Mouse (Mus musculus) urinary bladder, postnatal 10 days (tissue): ENCODE results near the gene Olfr340.
"Not testable (repeated sequence)": the region's sequence is repeated elsewhere in the genome, so short reads cannot be mapped to it uniquely, and the experiment has no call there.

Source experiments
- DNase-seq: peaks from one replicate; pipeline ENCODE4 v3.0.0; 2022; ENCODE audit warnings: low spot score

The Olfr340 gene

GRCm38 (mm10) chr2:36452287-36452686 is at the start of gene Olfr340:
Olfr340 (plus strand) TSS chr2:36452587.
- no peak for DNase-seq

GRCm38 (mm10) chr2:36415174-36415573 is 37.2 kb upstream of the Olfr340 start:
- DNase-seq: not testable (repeated sequence)

GRCm38 (mm10) chr2:36415591-36415990 is 36.8 kb upstream of the Olfr340 start:
- not testable (repeated sequence) for DNase-seq

- no peak for DNase-seq
Measured at GRCm38 (mm10) chr2:36418647-36419046, 33.7 kb upstream of the Olfr340 start, which contains the start of gene Olfr339. Olfr339 (plus strand) TSS chr2:36418947.

- DNase-seq: no peak
Measured at GRCm38 (mm10) chr2:36473634-36474033, 21.2 kb downstream of the Olfr340 start.

GRCm38 (mm10) chr2:36482368-36482767 is 30.0 kb downstream of the Olfr340 start, which contains the start of gene Olfr341:
Olfr341 (minus strand) TSS chr2:36482468.
- no peak for DNase-seq
